Mouse (Mus musculus) limb, embryonic 11.5 days (tissue): Measurements from ENCODE around the gene Agpat4. TPM values are rescaled to one million over a fixed set of nuclear protein-coding genes. Genes with fewer than 3 reads are reported as not detected.
A peak's percentile ranks its signal among the peaks of the same experiment; 100 is the strongest.

Experiments
- ATAC-seq: fragments of 200-750 bp; cut with Nextera tagmentation; 2 replicates; pipeline ENCODE4 v1.8.0; 2017; ENCODE audit warnings: low read depth; ENCODE audit not compliant: insufficient number of reproducible peaks, low FRiP score, low TSS enrichment
- DNase-seq: peaks from one replicate; pipeline ENCODE4 v3.0.0-alpha.2; 2015; ENCODE audit warnings: low spot score
- H3K27ac ChIP-seq: fragments of 300-500 bp; sonication (generic); replicated peaks from 2 replicates; pipeline ENCODE4 v1.5.1; 2014; ENCODE audit warnings: low read depth, mild to moderate bottlenecking, low read length
- H3K27me3 ChIP-seq: fragments of 300-500 bp; sonication (generic); 2 replicates; pipeline ENCODE4 v1.6.1; 2014; ENCODE audit warnings: mild to moderate bottlenecking, low read length, mixed read lengths; ENCODE audit not compliant: control insufficient read depth, insufficient read depth
- H3K36me3 ChIP-seq: fragments of 300-500 bp; sonication (generic); 2 replicates; pipeline ENCODE4 v1.6.1; 2014; ENCODE audit warnings: mild to moderate bottlenecking, low read length, moderate library complexity, mixed read lengths; ENCODE audit not compliant: control insufficient read depth, insufficient read depth
- H3K4me1 ChIP-seq: fragments of 300-500 bp; sonication (generic); 2 replicates; pipeline ENCODE4 v1.6.1; 2014; ENCODE audit warnings: low read length, mixed read lengths; ENCODE audit not compliant: control insufficient read depth, insufficient read depth
- H3K4me2 ChIP-seq: fragments of 300-500 bp; sonication (generic); 2 replicates; pipeline ENCODE4 v1.6.1; 2014; ENCODE audit warnings: low read depth, mild to moderate bottlenecking, moderate library complexity; ENCODE audit not compliant: severe bottlenecking
- H3K4me3 ChIP-seq: fragments of 300-500 bp; sonication (generic); 2 replicates; pipeline ENCODE4 v1.5.1; 2014; ENCODE audit warnings: low read depth, low read length
- H3K9ac ChIP-seq: fragments of 300-500 bp; sonication (generic); 2 replicates; pipeline ENCODE4 v1.6.1; 2014; ENCODE audit warnings: mild to moderate bottlenecking, low read length
- H3K9me3 ChIP-seq: fragments of 300-500 bp; sonication (generic); 2 replicates; pipeline ENCODE4 v1.6.1; 2016; ENCODE audit warnings: low read length; ENCODE audit not compliant: control insufficient read depth
- WGBS: fragments of 180-500 bp; shearing (Covaris S2); extraction: QIAGEN DNeasy Blood & Tissue Kit; methylation state at CpG from one replicate; pipeline ENCODE4 v1.1.7; 2014; 5-methylcytosine and 5-hydroxymethylcytosine counted together
- polyA plus RNA-seq: library from polyadenylated mRNA; unstranded; fragments of >200 nt; fragmentation: Nextera tagmentation; extraction: Ambion mirVana; gene quantifications from 2 replicates; pipeline ENCODE4 v1.2.1, GENCODE M21; 2014

Gene Agpat4
- polyA plus RNA-seq, 1 experiment from 2014 or later, result 25.5 TPM

- Histone ChIP-seq H3K36me3 (peaks cover 3% of the 10 kb centered on the region; the same call in 1 of the 2 replicates), H3K27ac (no peak overlapping the region), H3K27me3 (no peaks in the 10 kb centered on the region), H3K4me2 (no peak overlapping the region), H3K4me3 (no peak overlapping the region), H3K9me3 (no peaks in the 10 kb centered on the region), H3K9ac (no peak overlapping the region), H3K4me1 (no peaks in the 10 kb centered on the region; the same call in 1 of the 2 replicates)
- 81% methylated on average over 16 of the region's 16 CpGs for WGBS
- ATAC-seq (no peak), DNase-seq (no peak)
Observed at GRCm38 (mm10) chr17:12159187-12160060, 40.9 kb downstream of the Agpat4 start.

GRCm38 (mm10) chr17:12160061-12160421, 41.5 kb downstream of the Agpat4 start:
- H3K9ac ChIP-seq, result no peak overlapping the region
- no peaks in the 10 kb centered on the region for H3K27me3 ChIP-seq
- H3K9me3 ChIP-seq, result no peaks in the 10 kb centered on the region
- 89% methylated on average over 5 of the region's 5 CpGs for WGBS
- peaks cover 3% of the 10 kb centered on the region; the same call in 1 of the 2 replicates for H3K36me3 ChIP-seq
- no peak overlapping the region for H3K4me3 ChIP-seq
- no peak for ATAC-seq
- no peak overlapping the region for H3K27ac ChIP-seq
- H3K4me1 ChIP-seq, result no peaks in the 10 kb centered on the region; the same call in 1 of the 2 replicates
- H3K4me2 ChIP-seq, result no peak overlapping the region
- no peak for DNase-seq

DNA sequence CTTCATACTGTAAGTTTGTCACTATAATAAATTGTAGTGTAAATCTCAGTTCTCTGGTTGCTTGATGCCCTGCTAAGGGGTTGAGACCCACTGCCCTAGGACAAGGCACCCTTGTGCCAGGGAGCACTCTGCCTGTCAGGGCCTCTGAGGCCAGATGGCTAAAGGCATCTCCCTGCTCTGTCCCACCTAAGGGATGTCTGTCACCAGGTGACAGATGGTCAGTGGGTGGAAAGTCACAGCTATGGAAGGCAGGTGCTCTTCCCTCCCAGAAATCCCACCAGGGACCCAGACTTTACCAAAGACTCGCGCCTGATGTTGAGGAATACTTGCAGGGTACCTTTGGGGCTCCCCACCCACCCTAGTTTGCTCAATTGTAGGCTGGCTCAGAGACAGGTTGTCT, 42.0 kb downstream of the Agpat4 start:
- Histone ChIP-seq H3K9me3 (no peaks in the 10 kb centered on the region), H3K9ac (no peak overlapping the region), H3K36me3 (peaks cover 3% of the 10 kb centered on the region; the same call in 1 of the 2 replicates), H3K4me2 (no peak overlapping the region), H3K4me1 (no peaks in the 10 kb centered on the region; the same call in 1 of the 2 replicates), H3K27ac (no peak overlapping the region), H3K4me3 (no peak overlapping the region), H3K27me3 (no peaks in the 10 kb centered on the region)
- DNase-seq, result no peak
- WGBS, result 93% methylated on average over 2 of the region's 2 CpGs
- ATAC-seq, result no peak

- Histone ChIP-seq H3K9ac (no peak overlapping the region), H3K27ac (no peak overlapping the region), H3K36me3 (peaks cover 3% of the 10 kb centered on the region; the same call in 1 of the 2 replicates), H3K4me2 (no peak overlapping the region), H3K4me3 (no peak overlapping the region), H3K27me3 (no peaks in the 10 kb centered on the region), H3K4me1 (no peaks in the 10 kb centered on the region; the same call in 1 of the 2 replicates), H3K9me3 (no peaks in the 10 kb centered on the region)
- 92% methylated on average over 13 of the region's 13 CpGs for WGBS
- no peak for ATAC-seq
- DNase-seq, result no peak
Observed at GRCm38 (mm10) chr17:12160984-12161764, 42.7 kb downstream of the Agpat4 start.

DNA sequence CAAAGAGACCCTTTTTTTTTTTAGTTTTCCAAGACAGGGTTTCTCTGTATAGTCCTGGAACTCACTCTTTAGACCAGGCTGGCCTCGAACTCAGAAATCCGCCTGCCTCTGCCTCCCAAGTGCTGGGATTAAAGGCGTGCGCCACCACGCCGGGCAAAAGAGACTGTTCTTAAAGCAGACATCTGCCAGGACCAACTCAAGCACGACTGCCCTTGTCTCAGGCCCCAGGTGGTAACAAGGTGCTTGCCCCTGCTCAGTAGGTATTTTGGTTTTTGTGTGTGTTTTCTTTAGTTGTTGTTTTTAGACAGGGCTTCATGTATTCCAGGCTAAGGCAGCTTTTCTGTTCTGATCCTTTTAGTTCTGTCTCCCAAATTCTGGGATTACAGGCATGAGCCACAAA, 43.4 kb downstream of the Agpat4 start:
- H3K4me2 ChIP-seq, result no peak overlapping the region
- ATAC-seq (no peak), DNase-seq (no peak)
- no peak overlapping the region for H3K27ac ChIP-seq
- no peak overlapping the region for H3K4me3 ChIP-seq
- no peaks in the 10 kb centered on the region for H3K9me3 ChIP-seq
- H3K9ac ChIP-seq, result no peak overlapping the region
- H3K27me3 ChIP-seq, result no peaks in the 10 kb centered on the region
- no peaks in the 10 kb centered on the region; the same call in 1 of the 2 replicates for H3K4me1 ChIP-seq
- H3K36me3 ChIP-seq, result peaks cover 3% of the 10 kb centered on the region; the same call in 1 of the 2 replicates
- 96% methylated on average over 7 of the region's 7 CpGs for WGBS

DNA sequence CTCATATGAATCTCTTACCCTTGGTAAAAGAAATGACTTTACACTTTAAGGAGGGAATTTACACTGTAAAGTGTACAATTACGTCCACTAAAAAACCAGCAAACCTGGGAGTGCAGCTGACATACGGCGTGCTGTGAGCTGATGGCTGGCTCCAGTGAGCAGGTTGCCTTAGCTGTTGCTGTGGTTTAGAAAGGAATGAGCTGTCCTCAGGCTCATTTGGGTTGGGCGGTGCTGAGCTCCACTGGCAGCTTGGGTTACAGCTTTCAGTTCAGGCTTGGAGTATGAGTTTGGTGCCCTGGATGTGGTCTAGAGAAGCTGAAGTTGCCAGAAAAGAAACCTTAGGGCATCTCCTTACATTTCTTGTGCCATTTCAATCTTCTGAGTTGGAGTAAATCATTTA, 44.3 kb downstream of the Agpat4 start:
- Histone ChIP-seq H3K4me2 (no peak overlapping the region), H3K27ac (no peak overlapping the region), H3K4me3 (no peak overlapping the region), H3K9ac (no peak overlapping the region), H3K36me3 (peaks cover 3% of the 10 kb centered on the region; the same call in 1 of the 2 replicates), H3K27me3 (no peaks in the 10 kb centered on the region), H3K9me3 (no peaks in the 10 kb centered on the region), H3K4me1 (no peaks in the 10 kb centered on the region; the same call in 1 of the 2 replicates)
- DNase-seq (no peak), ATAC-seq (no peak)
- WGBS, result 73% methylated on average over 4 of the region's 4 CpGs

DNA sequence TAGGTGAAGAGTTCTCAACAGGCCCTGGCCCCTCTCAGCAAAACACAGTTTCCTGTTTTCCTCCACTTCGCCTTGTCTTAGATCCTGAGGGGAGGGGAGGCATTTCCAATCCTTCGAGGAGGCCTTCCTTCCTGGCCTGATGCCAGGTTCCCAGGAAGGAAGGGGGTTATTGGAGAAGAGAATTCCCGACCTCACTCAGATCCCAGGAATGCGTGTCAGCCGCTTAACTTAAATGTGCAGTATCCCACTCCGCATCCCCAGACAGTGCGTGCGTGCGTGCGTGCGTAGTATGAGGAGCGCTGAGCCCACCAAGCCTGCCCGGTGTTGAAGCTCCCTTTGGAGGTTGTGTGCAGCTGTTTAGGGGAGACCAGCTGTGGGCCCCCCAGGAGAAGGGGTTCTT, 44.9 kb downstream of the Agpat4 start:
- H3K27ac ChIP-seq, result no peak overlapping the region
- peaks cover 3% of the 10 kb centered on the region; the same call in 1 of the 2 replicates for H3K36me3 ChIP-seq
- no peak overlapping the region for H3K4me3 ChIP-seq
- 78% methylated on average over 13 of the region's 13 CpGs for WGBS
- H3K9me3 ChIP-seq, result no peaks in the 10 kb centered on the region
- DNase-seq (peak; percentile 27), ATAC-seq (0 out of 2 replicates have a peak, but pooled peaks have one; percentile 19)
- H3K9ac ChIP-seq, result no peak overlapping the region
- H3K4me2 ChIP-seq, result no peak overlapping the region
- no peaks in the 10 kb centered on the region for H3K27me3 ChIP-seq
- H3K4me1 ChIP-seq, result no peaks in the 10 kb centered on the region; the same call in 1 of the 2 replicates

GRCm38 (mm10) chr17:12163903-12164302, 45.4 kb downstream of the Agpat4 start:
- 92% methylated on average over 7 of the region's 7 CpGs for WGBS
- no peaks in the 10 kb centered on the region; the same call in 1 of the 2 replicates for H3K4me1 ChIP-seq
- H3K36me3 ChIP-seq, result peaks cover 3% of the 10 kb centered on the region; the same call in 1 of the 2 replicates
- H3K9ac ChIP-seq, result no peak overlapping the region
- no peak overlapping the region for H3K27ac ChIP-seq
- no peak overlapping the region for H3K4me3 ChIP-seq
- H3K4me2 ChIP-seq, result no peak overlapping the region
- H3K27me3 ChIP-seq, result no peaks in the 10 kb centered on the region
- DNase-seq (no peak), ATAC-seq (no peak)
- H3K9me3 ChIP-seq, result no peaks in the 10 kb centered on the region
